8 mouse cellular contexts compared by ENCODE assay signal in the genomic region with DNA sequence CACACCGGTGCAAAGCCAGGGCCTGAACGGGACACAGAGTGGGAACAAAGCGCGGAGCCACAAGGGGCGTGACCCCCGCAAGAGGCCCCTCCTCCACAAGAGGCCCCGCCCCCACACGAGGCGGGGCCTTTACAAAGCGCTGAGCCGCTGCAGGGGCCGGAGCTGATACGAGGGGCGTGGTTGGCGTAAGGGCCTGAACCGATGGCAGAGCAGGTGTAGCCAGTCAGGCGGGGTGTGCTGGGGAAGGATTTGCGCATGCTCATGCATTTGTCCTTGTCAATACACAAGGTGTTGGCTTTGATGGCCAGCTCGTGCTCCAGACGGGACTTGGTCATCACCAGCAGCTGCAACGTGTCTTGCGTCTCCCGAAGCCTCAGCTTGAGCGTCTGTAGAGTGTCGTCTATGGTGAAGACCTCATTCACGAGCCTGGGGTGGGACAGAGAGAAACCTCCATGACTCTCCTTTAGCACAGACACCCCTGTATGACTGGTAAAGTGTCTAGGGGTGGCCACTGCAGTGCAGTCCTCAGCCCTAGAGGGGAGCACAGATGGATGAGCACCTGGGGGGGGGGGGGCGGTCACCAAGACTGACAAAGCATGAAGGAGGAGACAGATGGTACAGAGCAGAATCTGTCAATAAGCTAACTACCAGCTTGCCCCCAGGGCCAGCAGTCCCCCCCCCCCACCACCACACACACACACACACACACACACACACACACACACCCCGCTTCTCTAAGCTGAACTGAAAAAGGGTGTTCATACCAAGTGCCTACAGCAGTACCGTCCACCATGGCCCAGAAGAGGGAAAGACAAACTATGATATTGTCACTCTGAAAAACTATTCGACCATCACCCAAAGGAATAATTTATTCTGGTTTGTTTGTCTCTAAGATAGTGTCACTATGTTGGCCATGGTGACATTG. TPM values are rescaled to one million over a fixed set of nuclear protein-coding genes. Genes with fewer than 3 reads are reported as not detected.
DNase-seq lines count a peak whose midpoint lies in the region; ATAC-seq lines count a peak whose summit lies in the region.

No protein-coding gene starts in this region.

- peak; percentile 44 to 53 for DNase-seq in B cell, adult 2 months
- DNase-seq in ZHBTc4 (ENCODE audit: low read depth, low spot score) = peak; percentile 96
- DNase-seq in forelimb bud, embryonic 11.5 days (ENCODE audit: low read depth, low spot score) = peak; percentile 79
- DNase-seq in large intestine, adult 2 months (ENCODE audit: low read depth, low spot score) = peak; percentile 61
- DNase-seq in splenic B cell, adult 2 months (ENCODE audit: low read depth, low spot score) = peak; percentile 63
- no peak for DNase-seq in layer of hippocampus, adult 8-10 months (ENCODE audit: low spot score in 2 of 2)
- no peak for DNase-seq in gastrocnemius, adult 8-10 months (ENCODE audit: low spot score in 2 of 2)

- no peaks in the 10 kb centered on the region for H3K27me3 ChIP-seq in splenic B cell, adult 2 months (ENCODE audit: control insufficient read depth, insufficient read depth, low read length, poor library complexity, severe bottlenecking)

- peak; percentile 98 for ATAC-seq in megakaryocyte-erythroid progenitor cell, adult 5-6 weeks (replicated peaks; ENCODE audit: low FRiP score, low TSS enrichment, poor library complexity, severe bottlenecking)

- H3K36me3 ChIP-seq in splenic B cell, adult 2 months (ENCODE audit: control insufficient read depth, insufficient read depth, low read length, poor library complexity, severe bottlenecking) = no peaks in the 10 kb centered on the region

- 15% methylated on average over 30 of the region's 30 CpGs for WGBS in large intestine, adult 2 months

RNA-seq across cellular contexts. Expression of gene Tekt5, which starts 37.0 kb away (rescaled TPM):
- 0.06 and 0.19 TPM in 2 replicates for polyA plus RNA-seq in large intestine, adult 2 months (2012; rRNA removed)
- not detected in 2 replicates for total RNA-seq in megakaryocyte-erythroid progenitor cell, adult 5-6 weeks (2014; fragmentation: Nextera tagmentation)
- 0.19 TPM in 1 of 2 replicates, not detected in the other for total RNA-seq in megakaryocyte-erythroid progenitor cell, adult 5-6 weeks (2017)
- total RNA-seq in layer of hippocampus, adult 8-10 months (2022) = 1 to 10 TPM; 8.2 to 9.5 (median 9.1) TPM
- total RNA-seq in gastrocnemius, adult 8-10 months (2022) = not detected

RNA-seq across cellular contexts. Expression of gene Emp2, which starts 44.5 kb away (rescaled TPM):
- 11.9 and 12.7 TPM in 2 replicates for polyA plus RNA-seq in large intestine, adult 2 months (2012; rRNA removed)
- total RNA-seq in megakaryocyte-erythroid progenitor cell, adult 5-6 weeks (2014; fragmentation: Nextera tagmentation) = not detected in 2 replicates
- total RNA-seq in megakaryocyte-erythroid progenitor cell, adult 5-6 weeks (2017) = not detected in 2 replicates
- 10 to 100 TPM; 13.1 to 15.5 (median 14.5) TPM for total RNA-seq in layer of hippocampus, adult 8-10 months (2022)
- total RNA-seq in gastrocnemius, adult 8-10 months (2022) = 1 to 10 TPM; 3.0 to 4.8 (median 4.1) TPM

RNA-seq across cellular contexts. Expression of gene Nubp1, which starts 53.5 kb away (rescaled TPM):
- 34.4 and 37.0 TPM in 2 replicates for polyA plus RNA-seq in large intestine, adult 2 months (2012; rRNA removed)
- 39.1 and 51.6 TPM in 2 replicates for total RNA-seq in megakaryocyte-erythroid progenitor cell, adult 5-6 weeks (2014; fragmentation: Nextera tagmentation)
- 46.8 and 51.8 TPM in 2 replicates for total RNA-seq in megakaryocyte-erythroid progenitor cell, adult 5-6 weeks (2017)
- 10 to 100 TPM; 16.8 to 20.7 (median 17.8) TPM for total RNA-seq in layer of hippocampus, adult 8-10 months (2022)
- total RNA-seq in gastrocnemius, adult 8-10 months (2022) = 1 to 10 TPM; 5.7 to 7.8 (median 6.8) TPM

Comparison
In these comparisons a context has a peak if more than half of its experiments do, and no peak if none do; other contexts are left out.
1. DNase-seq: peak in B cell, adult 2 months (2 of 2), ZHBTc4 (single experiment), forelimb bud, embryonic 11.5 days (single experiment), large intestine, adult 2 months (single experiment) and splenic B cell, adult 2 months (single experiment); none in layer of hippocampus, adult 8-10 months (0 of 2) and gastrocnemius, adult 8-10 months (0 of 2).
2. RNA of gene Tekt5, which starts 37.0 kb away (total RNA-seq): 8.2 to 9.5 TPM in layer of hippocampus, adult 8-10 months; 0.19 TPM in megakaryocyte-erythroid progenitor cell, adult 5-6 weeks and not detected in gastrocnemius, adult 8-10 months; every median in the first group is over 4 times any median in the second.